Mouse (Mus musculus) small intestine, adult 2 months (tissue): ENCODE measurements around the gene Tgm3.

ENCODE experiments used
- CTCF ChIP-seq: fragments of 200-500 bp; IDR thresholded peaks from 2 replicates; pipeline ENCODE4 v1.5.1; 2012; ENCODE audit warnings: low read depth, mild to moderate bottlenecking, control low read depth, inconsistent platforms, low read length, moderate library complexity, mixed read lengths; ENCODE audit not compliant: insufficient replicate concordance, insufficient read length; ENCODE audit errors: extremely low read depth
- POLR2A ChIP-seq: fragments of 200-500 bp; IDR thresholded peaks from 2 replicates; pipeline ENCODE4 v1.6.1; 2012; ENCODE audit warnings: low read depth, mild to moderate bottlenecking, control low read depth, inconsistent platforms, low read length, moderate library complexity

DNA sequence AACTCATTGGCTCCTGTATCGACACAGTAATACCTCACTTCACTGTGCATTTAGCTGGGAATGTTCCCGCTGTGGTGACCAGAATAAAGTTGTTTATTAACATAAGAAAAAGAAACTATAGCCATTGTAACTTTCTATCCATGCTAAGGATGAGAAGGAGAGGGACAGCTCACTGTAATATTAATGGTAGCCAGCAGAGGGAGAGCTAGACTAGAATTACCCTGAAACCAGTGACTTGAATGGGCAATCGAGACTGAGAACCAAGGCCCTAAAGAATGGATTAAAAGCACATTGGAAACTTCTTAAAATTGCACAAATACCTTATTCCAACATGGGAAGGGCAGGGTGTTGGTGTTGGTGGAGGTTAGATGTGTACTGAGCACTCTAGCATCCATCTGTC is 56.1 kb downstream of the Tgm3 start:
- TF ChIP-seq POLR2A (no peak), CTCF (no peak)
